Mouse (Mus musculus) kidney, postnatal 4 days (tissue): Measurements from ENCODE around the gene Fgf14.
"Not testable (repeated sequence)": the region's sequence is repeated elsewhere in the genome, so short reads cannot be mapped to it uniquely, and the experiment has no call there.

Experiments used
- DNase-seq, 2 experiments: peaks; one replicate each; pipeline ENCODE4 v3.0.0; 2021; ENCODE audit warnings: mixed read lengths in 2 of 2

The Fgf14 gene

DNA sequence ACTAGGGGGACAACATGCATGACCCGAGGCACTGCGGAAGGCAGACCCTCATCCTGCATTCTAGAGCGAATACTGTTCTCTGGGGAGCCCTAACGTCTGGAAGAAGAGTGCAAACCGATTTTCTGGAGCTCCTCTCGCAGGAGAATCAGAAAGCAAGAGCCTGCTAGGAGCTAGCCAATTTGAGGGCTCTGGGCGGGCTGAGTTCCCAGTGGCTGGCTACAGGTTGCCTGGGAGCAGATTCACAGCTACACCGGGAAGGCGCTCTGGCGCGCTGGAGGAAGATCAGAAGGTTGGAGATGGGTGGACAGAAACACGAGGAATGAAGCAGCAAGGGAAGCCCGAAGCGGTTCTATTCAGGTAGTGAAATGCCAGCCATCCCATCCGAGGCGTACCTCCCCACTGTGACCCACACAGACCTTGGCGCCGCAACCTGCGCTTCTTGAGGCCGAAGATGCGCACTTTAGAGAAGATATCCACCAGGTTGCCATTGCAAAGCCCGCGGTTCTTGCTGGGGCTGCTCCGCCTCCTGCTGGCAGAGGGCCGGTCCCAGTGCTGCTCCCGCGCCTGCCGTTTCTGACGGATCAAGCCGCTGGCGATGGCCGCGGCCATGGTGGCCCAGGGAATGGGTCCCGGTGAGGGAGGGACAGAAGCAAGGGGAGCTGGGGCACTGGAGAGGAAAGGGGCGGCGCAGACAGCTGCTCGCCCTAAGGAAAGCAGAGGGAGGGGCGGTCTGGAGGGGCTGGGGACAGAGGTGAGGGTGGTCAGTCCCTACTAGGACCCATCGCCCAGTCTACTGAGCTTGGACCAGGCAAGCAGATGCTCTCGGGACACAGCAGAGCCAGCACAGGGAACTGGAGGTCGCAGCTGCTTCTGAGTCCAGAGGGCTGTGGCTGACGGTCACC is 484.8 kb downstream of the Fgf14 start:
- peak; percentile 40 to 44 for DNase-seq

DNA sequence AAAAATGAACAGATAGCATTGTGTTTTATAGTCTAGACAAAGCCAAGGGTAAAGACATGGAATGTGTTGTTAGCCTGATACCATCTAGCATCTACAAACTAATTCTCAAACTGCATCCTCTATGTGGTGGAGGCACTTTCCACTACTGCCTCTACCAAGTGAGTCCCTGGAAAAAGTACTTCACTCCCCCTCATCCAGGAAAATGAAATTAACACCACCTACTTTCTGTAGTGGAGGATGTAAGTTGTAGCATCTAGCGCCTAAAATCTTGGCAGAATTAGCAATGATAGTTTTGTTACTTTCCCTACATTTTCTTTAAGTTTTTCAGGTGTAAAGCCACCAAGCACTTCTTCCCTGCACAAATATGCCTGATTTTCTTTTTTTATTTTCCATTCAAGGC is 496.7 kb downstream of the Fgf14 start:
- DNase-seq: no peak

DNA sequence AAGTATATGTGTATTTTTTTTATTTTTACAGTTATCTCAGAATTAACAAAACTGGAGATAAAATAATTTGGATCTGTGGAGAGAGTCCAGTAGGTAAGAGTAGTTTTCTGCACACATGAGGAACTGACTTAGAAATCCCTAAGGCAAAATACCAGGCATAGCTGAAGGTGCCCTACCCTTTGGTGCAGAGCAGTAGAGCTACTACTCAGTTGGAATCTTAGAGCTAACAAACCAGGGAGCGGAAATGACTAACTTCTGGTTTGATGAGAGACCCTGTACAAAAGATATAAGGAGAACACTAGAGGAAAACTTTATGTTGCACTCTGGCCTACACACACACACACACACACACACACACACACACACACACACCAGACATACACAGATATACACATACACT is 502.8 kb downstream of the Fgf14 start:
- DNase-seq: no peak

DNA sequence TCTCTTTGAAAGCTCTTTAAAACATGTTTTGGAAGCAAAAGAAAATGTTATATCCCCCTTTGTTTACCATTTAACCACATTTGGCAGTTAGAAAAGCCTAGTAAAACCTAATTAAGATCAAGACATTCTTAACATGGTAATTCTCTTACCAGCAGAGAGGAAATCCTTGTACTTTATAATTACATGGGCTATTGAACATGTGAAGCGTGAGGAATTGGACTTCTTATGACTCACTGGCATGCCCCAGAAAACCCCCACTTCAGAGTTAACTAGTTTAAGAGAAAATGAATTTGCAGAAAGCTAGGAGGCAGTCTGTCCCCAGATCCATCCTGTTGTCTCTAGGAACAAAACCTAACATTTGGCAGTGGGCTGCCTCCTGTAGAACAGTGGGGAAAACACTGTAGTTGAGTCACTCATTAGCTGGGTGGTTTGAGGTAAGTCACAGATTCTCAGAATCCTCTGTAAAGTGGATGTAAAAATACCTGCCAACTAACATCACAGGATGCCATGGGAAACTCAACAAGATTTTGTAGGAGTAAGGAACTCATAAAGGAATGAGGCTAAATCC is 513.2 kb downstream of the Fgf14 start:
- DNase-seq: no peak

DNA sequence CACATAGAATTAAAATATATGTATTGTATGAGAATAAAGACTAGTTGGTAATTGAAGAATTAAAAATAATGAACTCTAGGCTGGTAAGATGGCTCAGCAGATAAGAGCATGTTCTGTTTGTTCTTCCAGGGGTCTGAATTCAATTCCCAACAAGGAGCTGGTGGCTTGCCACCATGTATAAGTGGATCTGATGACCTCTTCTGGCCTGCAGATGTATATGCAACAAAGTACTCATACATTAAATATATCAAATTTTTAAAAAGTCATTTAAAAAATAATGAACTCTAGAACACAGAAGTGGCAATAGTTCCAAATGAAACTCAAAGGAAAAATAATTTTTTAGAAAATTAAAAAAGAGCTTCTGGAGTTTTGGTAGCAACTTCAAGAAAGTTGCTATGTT is 529.5 kb downstream of the Fgf14 start:
- DNase-seq: no peak

DNA sequence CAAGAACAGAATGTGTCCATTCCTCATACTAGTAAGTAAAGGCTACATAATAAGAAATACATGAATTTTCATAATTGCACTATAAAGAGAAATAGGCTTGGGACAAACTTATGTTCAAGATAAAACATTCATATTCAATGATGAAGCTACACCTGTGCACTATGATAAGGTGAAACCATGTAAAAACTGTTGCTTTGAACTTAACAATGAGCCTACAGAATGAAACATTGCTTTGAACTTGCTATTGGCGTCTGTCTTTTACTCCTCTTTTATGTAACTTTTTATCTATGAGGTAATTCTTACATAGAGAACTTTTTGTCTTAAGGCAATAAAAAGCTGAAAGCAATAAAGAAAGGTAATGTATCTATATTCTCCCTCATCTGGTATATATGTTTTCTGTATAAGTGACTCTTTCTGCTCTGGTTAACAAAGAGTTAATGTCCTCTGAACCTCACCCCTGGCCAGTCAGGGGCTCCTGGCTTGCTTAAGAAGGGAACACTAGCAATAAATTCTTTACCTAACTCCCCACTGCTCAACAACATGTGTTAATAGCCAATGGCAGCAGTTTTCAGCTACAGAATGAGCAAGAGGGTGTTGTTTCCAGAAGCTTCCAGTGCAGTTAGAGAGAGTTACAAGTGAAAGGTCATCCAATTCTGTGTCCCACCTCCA is 569.6 kb downstream of the Fgf14 start:
- no peak for DNase-seq

DNA sequence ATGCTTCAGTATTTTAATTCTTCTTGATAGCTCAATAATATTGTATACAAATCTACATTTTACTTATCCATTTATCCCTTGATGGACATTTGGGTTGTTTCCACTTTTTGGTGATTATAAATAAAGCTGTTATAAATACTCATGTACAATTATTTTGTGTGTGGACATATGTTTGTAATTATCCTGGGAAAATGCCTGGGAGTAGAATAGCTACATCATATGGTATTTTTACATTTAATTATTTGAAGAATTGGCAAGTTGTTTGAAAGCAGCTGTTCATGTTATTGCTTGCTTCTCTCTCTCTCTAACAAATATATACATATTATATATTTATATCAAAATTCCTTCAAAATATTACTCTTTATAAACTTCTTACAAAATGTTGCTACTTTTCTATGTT is 593.8 kb downstream of the Fgf14 start:
- DNase-seq: no peak

DNA sequence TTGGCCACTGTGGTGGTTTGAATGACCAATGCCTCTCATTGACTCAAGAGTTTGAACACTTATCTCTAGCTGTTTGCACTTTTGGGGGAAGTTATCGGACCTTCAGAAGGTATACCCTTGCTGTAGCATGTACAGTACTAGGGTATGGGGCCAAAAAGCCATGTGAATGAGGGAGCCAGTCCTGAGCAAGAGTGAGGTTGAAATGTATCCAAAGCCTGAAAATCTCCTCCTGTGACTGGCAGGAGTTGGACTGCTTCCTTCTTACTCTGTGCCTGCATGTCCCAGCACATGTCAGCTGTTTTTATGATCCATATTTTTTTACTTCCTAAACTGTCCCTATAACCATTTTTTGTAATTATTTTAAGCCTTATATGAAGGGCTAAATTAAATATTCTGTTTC is 632.9 kb downstream of the Fgf14 start:
- DNase-seq: no peak

DNA sequence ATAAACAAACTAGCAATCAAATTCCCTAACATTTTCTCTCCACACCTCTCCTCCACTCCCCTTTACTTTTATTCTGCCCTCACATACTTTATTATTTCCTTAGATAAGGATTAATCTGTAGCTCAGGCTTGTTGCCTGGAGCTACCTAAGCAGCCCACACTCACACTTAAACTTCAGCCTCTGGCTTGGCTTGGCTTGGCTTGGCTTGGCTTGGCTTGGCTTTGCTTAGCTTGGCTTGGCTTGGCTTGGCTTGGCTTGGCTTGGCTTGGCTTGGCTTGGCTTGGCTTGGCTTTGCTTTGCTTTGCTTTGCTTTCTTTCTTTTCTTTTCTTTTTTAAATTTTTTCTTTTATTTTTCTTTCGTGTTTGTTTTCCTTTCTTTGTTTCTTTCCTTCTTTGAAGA is 636.3 kb downstream of the Fgf14 start:
- DNase-seq: no peak

DNA sequence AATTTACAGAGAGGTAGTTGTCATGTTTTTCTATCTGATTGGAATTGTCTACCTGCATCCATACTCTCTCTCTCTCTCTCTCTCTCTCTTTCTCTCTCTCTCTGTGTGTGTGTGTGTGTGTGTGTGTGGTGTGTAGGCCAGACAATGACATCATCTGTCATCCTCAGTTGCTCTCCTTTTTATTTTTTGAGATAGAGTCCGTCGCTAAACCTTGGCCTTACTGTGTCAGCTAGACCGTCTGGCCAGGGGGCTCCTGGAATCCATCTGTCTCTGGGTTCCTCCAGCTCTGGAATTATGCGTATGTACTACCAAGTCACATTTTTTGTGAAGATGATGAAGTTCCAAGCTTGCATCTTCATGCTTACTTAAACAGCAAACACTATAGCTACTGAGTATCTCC is 639.5 kb downstream of the Fgf14 start:
- DNase-seq: no peak

DNA sequence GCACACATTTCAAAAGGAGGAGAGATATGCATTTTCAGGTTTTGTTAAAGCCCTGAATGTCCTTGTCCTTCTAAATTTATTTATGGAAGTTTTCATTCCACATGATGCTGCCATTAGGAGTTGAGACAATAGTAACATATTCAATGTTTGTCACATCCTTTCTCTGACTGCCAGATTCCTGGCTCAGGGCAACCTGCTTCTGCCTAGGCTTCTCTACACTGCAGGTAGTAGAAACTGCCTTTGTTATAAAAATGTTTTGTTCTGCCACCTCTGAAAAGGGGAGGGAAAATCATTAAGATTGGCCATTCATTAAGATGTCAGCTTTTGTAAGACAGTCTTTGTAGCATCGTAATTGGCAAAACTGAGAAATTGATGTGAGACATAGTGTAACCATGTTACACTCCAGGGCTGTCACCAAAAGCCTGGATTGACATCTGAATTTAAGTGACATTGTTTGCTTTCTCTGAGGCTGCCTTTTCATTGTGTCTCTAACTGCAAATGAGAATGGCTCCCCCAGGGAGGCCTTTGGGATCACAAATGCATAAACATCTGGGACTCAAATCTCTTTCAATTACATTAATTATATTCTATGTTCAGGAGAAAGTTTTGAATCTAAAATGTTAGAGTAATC is 640.2 kb downstream of the Fgf14 start:
- DNase-seq: no peak

DNA sequence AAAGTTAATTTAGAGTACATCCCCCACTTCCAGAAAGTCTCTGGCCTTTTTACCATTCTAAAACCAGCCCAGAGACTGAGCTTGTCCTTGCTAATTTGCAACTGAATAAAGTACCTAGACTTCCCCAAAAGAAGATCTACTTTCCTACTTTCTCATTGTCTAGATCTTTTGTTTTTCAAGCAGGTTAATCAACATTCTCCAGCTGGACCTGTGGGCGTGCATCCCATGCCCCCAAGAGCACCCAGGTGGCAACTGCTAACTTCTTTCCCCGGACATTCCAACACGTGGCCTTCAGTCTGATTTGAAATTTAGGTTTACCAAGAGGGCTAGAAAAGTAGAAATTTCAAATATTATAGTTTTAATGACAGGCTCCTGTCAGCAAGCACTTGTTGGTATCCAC is 643.6 kb downstream of the Fgf14 start:
- not testable (repeated sequence) for DNase-seq

DNA sequence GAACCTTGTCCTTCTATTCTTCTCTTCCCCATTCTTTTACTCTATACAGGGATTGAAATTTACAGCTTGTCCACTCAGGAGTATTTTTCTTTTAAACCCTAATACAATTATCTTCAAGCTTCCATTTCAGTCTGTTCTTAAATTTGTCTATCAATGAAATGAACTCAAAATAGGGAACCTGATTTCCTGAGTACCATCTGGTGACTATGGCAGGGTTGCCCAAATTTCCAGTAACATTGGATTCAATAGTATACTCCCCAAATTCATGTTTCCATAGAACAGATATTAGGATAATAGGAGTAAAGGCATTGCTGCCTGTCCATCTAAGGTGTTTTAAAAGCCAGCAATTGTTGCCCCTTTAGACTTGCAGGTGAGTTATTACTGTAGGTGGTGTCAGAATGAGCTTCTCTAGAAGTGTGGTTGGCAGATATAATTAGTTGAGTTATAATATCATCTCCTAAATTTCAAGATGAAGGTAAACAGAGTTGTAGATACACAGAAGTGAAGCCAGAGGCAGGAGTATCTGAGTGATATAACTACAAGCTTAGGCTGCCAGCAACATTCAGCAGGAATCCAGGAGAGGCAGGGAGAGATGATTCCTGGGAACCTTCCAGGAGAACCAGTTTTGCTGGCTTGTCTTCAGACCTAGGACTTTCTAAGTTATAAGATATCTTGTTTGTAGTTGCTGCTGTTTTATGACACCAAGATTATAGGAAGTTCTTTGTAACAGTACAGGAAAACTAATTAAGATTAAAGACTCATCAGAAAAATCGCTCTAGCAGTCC is 648.8 kb downstream of the Fgf14 start:
- no peak for DNase-seq

DNA sequence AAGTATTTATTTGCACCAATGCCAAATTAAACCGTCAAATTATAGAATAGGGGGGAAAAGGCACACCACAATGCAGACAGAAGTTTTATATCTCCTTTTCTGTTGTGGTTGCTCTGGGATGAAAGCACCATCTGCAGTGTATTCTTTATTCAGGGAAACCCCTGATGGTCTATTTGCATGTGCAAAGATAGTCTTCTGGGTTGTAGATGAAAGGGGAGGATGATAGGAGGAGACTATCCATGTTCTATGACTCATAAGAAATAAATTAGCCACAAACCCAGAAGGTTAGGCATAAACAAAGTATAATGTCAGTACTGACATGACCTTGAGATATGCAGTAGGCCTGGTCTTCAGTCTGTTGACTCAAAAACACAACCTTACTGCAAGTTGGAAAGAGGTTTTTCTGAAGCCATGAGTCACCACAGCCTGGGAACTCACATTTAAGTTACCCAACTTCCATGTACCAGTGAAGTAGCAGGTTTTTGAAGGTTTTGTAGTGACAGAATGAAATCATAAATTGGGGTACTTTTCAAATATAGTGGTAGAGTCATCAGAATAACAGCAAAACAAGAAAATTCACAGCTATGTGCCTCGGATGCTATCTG is 686.2 kb downstream of the Fgf14 start:
- no peak for DNase-seq

DNA sequence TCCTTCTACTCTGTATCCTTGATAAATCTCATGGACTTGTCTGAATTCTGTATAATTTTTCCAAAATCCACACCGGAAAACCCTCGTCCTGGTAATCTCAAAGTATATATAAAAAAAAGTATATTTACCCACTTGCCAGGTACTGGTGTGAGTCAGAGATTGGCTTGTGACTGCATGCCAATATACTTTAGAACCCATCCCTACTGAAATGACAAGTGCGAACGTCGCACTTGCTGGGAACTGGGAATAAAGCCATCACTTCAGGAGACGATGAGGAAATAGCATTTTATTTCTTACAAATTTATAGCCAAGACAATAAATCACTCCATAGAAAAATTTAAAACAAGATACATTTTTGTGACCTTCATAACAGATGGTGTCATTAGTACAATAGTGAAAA is 708.9 kb downstream of the Fgf14 start:
- no peak for DNase-seq

DNA sequence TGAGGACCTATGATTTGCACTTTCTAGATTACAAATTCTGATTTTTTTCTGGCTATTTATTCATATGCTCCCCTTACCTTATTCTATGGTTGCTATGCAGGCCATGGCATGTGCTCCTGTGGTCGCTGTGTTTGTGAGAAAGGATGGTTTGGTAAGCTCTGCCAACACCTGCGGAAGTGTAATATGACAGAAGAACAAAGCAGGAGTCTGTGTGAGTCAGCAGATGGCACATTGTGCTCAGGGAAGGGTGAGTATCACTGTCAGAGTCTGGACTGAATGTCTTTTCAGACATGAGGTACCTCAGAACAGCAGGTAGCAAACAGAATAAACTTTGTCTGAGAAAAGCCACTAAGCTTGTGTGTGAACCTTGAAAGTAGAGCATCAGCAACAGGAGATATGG is 710.4 kb downstream of the Fgf14 start:
- no peak for DNase-seq
